Mouse (Mus musculus): ENCODE data around the gene Lrrc23.

Lrrc23 gene

DNA sequence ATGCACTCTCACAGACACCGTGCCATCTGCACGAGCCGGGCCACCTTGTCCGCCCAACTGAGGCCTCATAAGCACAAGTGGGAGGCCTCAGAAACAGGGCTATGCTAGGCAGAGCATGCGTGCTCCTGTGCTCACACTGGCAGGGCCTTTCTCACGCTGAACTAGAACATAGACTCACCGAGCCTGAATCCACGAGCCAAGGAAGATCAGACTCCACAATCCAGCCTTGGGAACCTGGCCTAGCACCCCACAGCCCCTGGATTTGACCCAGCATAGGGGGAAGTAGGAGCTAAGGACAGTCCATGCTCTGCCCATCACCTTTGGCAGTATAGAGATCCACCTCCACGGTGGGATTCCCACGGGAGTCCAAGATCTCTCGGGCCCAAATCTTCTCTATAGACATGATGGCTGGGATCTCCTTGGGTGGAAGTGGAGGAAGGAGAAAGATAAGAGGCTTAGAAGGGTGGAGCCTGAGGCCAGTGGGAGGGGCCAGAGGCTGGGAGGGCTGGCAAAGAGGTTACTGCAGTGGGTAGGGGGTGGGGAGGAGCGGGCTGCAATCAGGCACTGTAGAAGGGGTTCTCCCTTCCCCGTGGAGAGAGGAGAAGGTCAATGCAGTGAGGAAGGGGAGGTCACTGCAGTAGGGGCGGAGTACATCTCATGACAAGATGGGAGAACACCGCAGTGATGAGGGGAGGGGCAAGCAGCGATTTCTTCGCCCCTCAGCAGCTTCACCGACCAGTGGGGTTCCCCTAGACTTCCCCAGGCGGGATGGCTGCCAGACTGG is 11.4 kb downstream of the Lrrc23 start:
- DNase-seq (ENCODE audit: low spot score) = peak; percentile 46

DNA sequence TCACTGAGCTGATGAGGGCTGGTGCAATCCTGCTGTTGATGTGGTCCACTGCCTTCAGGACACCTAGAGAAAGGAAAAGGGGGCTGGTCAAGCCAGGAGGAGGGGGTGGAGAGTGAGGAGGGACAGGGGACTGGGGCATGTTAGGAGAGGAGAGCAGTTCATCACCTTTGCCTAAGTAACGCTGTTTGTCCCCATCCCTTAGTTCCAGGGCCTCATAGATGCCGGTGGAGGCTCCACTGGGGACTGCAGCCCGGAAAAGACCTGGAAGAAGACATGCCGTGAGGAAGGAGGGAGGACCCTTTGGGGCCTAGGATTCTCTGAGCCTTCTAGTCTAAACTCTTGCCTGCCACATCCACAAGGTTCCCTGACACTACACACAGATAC is 12.0 kb downstream of the Lrrc23 start:
- no peak for DNase-seq (ENCODE audit: low spot score)

DNA sequence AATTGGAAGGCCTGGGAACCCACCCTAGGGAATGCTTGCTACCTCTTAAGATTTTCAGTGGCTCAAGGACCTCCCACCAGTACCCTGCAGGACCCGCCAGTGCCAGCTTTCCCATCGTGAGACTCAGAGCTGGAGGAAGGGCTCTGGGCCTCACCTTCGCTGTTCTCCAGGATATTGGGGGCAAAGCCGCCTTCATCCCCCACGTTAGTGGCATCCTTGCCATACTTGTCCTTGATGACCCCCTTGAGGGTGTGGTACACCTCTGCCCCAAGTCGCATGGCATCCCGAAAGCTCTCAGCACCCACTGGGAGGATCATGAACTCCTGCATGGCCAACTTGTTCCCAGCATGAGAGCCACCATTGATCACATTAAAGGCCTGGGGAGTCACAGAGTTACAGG is 13.6 kb downstream of the Lrrc23 start:
- no peak for DNase-seq (ENCODE audit: low spot score)

DNA sequence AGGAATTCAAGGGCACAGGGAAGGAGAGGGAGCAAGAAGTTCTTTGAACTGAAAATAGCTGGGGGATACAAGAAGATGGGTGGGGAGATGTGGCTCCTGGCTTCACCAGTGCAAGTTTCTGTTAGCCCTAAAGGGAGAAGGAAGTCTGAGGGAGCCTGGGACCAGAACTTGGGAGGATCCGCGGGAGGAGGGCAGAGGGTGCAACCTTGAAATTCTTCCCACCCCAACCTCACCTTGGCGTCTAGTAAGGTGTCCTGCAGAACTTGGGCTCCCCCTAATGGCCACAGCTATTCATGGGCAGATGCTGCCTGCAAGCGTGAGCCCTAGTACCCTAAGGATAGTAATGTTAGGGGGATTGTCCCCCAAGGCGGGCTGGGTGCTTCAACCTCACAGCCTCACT is 20.3 kb downstream of the Lrrc23 start:
- DNase-seq (ENCODE audit: low spot score) = peak; percentile 91

DNA sequence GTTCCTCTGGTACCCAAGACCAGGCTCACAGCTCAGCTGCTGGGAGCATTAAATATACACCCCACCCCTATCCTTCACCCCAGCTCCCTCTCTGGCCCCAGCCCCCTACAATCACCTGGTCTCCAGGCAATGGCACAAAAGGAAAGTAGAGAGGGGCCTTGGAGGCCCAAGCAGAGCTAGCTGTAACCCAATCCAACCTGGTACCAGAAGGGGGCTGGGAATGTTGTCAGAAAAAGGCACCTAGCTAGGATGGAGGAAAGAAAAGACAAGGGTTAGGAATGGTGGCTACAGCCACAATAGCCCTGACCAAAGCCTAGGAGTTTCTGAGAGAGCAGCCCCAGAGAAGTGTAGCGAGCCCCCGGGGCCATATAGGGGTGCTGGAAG is 20.7 kb downstream of the Lrrc23 start:
- DNase-seq (ENCODE audit: low spot score) = no peak

DNA sequence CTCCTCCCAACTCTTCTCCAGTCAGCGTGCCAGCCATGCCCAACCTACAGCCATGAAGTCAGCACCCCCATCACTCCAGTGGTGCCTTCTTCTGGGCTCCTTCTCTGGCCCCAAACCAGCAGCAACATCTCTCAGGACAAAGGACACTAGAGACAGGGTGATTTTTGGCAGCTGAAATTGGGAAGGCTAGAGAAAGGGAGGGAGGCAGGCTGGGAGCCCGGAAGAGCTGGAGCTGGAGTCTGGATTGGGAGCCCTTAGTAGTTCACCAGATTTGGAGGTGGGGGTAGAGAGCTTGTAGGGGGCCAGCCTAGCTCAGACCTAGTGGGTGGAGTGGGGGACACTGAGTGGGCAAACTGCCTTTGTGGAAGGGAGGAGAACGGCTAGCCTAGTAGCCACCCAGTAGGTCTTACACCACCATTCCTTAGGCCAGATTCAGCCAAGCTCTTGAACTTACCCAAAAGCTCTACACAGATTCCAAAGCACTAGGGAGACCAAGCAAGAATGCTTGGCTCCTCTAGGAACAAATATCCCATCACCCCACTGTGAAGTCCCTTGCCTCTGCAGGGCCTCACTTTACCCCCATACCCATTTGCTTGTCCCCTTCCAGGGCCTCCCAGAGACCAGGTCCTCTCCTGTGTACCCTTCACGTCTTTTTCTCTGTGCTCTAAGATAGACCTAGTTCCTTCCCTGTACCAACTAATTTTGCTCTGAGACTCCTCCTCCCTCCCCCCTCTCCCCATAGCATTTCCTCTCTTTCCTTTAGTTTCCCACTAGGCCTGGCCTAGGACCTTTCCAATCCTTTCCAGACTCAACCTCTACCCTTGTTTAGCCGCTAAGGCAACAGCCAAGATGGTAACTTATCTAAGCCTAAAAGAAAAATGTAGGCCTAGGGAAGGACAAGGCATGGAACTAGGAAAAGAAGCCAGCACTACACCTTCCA is 21.3 kb downstream of the Lrrc23 start:
- peak; percentile 75 for DNase-seq (ENCODE audit: low spot score)

DNA sequence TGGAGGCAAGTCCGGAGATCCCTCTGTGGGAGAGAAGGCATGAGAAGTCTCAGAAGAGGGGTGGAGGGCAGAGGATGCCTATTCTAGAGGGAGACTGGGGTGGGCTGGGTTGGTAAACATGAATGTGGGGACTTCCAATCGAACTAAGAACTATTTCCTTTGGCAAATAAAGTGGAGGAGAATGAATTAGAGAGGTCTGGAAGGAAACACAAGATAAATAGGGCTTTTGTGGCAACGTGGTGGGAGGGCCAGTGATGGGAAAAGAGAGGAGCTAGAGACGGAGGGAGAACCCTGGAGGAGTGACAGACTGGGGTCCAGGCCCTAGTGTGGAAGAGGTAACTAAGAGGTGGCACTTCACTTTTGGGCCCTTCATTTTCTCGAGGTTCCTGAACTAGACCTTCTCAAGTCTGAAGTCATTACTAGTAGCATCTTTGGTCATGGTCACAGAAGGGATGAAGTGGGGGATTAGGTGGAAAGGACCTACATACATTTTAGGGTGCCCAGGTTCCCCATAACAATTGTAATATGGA is 22.1 kb downstream of the Lrrc23 start:
- peak; percentile 33 for DNase-seq (ENCODE audit: low spot score)

DNA sequence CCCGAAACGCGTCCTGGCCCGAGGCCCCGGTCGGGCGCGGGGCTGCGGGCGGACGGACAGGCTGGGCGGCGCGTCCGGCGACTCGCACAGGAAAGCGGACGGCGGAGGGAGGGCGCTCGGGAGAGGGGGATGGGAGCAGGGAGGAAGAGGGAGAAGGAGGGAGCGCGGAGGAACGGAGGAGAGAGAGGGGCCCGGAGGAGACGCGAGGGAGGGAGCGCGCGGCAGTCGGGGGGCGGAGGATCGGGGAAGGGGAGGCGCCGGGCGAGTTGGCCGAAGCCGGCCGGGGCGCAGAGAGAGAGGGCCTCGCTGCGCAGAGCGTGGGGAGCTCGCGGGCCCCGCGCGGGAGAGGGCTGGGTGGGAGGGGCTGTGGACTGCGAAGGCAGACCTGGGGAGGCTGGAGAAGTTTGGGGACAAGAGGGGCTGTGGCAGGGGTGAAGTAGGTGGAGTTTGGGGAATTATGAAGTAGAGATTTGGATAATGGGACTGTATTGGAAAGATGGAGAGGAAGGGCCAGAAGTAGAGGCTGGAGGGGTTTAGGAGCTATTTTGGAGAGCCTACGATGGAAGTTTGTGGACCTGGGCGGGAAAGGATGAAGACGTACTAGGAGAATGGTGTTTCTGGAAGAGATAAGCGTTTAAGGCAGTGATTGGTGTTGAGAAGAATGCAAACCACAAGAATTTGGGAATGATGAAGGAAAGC is 22.7 kb downstream of the Lrrc23 start:
- peak; percentile 80 for DNase-seq (ENCODE audit: low spot score)

DNA sequence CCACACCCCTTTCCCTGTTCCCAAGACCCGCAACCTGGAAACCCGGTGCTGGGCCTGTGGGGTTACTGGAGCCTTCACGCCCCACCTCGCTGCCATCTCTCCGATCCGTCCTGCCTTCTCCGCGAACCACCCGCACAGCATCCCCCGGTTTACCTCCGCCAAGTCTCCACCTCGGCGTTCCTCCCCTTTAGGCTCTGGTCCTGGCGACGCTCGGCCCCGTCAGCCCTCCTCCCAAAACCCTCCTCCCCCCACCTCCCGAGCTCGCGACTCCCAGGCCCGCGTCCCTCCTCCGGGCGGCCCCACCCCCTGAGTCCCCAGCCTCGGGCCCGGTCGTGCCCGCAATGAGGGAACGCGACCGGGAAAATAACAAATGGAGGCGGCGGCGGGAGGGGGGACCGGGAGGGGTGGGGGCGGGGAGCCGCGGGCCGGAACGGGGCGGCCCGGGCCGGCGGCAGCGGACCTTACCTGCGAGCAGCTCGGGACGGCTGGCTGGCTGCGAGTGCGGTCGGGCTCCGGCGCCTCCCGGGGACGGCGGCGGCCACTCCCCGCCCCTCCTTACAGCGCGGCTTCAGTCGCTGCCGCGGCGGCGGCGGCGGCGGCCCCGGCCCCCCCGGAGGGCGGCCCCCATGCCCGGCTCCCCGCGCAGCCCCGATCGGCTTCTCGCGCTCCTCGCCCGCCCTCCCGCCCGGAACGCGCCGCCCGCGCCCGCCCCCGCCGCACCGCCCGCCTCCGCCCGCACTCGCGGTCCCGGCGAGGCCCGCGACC is 23.5 kb downstream of the Lrrc23 start, which contains the start of the genes Gm45234 and Atn1:
TSS of gene Gm45234 (minus strand) at position 191 of the 765 bp plus-strand sequence.
TSS of gene Atn1 (minus strand) at position 694 of the 765 bp plus-strand sequence.
- peak; percentile 78 for DNase-seq (ENCODE audit: low spot score)

DNA sequence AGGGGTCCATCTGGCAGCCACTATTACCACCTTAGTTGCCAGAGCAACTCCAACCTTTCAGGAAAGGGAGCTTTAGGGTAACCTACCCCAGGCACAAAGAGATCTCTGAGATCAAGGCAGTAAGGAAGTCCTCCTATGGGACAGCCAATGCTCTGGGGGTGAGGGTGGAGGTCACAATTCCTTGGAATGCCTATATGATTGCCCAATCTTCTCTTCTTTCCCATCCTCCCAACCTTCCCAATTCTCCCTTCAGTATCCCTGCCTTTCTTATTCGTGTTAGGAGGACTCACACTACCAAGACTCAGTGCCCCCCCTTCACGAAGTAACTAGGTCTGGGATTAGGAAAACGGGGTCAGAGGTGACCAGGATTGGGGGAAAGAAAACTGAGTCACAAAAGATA is 24.2 kb downstream of the Lrrc23 start:
- DNase-seq (ENCODE audit: low spot score) = no peak

DNA sequence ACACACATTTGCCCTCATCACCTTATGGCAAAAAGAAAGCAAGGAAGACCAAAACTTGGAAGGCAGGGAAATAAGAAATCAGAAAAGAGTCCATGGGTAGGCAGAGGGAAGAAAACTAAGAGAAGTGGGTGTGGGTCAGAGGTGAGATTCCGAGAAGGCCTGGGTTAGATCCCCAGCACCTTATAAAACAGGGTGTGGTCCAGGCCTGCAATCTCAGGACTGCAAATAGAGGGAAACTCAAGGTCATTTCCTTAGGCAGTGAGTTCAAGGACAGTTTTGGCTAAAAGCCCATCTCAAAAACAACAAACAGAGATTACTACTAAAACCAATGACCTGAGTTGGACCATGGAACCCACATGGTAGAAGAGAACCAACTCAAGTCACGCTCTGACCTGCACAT is 25.7 kb downstream of the Lrrc23 start:
- no peak for DNase-seq (ENCODE audit: low spot score)

DNA sequence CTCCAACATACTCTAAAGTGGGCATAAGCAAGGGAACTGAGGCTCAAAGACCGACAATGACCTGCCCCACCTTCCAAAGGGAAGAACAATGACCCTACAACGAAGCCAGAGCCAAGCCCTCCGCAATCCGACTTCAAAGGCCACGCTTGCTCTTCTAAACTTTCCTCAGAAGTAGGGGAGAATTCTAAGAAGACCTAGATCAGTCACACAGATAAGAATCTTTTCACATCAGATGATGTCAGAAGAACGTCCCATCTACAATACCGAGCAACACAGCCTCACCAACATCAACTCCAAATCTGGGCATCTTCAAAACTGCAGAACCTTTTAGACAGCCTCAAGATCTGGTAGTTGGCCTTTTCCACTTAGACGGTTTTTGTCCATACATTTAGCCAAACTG is 29.1 kb downstream of the Lrrc23 start:
- DNase-seq (ENCODE audit: low spot score) = no peak

DNA sequence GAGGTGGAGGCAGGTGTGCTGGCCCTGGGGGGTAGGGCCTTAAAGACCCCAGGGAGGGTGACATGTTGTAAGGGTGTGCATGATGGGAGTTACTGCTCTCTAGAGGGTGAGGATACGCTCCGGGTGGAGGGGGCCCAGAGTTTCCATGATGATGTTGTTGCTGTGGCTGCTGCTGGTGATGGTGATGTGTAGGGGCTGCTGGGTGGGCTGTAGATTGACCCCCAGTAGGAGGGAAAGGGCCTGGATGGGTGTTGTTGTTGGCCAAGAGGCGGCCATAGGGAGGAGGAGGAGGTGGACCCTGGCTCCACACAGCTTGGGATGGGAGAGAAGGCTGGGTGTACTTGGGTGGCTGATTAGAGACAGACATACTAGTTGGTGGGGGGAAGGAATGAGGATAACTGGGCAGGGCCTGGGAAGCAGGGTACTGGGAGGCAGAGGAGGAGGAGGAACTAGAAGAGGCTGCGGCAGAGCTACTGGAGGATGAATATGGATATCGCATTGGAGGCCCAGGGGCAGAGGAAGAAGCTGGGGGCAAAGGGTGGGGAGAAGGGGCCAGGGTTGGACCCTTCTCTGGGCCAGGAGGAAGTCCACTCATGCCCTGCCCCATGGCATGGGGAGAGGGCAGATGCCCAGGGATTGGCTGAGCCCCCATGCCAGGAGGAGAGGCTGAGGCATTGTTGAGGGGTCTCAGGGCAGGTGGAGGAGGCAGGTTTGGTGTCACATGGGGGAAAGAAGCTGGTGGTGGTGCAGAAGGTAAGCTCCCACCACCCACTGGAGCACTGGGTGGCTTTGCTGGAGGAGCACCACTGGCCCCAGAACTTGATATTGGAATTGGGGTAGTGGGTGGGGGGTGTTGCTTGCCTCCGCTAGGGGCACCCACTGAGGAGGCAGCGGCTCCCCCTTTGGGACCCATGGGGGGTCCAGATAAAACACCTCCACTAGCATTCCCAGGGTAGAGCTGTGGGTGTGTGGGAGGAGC is 32.6 kb downstream of the Lrrc23 start:
- no peak for DNase-seq (ENCODE audit: low spot score)

DNA sequence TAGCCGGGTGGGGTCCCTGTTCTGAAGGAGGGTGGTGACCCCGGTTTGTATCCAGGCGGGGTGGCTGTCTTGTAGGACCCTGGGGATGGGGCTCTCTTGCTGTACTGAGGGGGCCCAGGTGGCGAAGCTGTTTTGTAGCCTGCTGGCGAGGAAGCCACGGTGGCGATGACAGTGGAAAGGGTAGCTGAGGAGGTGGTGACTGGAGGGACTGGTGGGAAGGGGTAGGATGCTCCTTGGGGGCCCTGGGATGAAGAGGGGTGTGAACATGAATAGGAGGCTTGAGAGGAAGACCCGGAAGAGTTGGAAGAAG is 33.3 kb downstream of the Lrrc23 start:
- peak; percentile 18 for DNase-seq (ENCODE audit: low spot score)

DNA sequence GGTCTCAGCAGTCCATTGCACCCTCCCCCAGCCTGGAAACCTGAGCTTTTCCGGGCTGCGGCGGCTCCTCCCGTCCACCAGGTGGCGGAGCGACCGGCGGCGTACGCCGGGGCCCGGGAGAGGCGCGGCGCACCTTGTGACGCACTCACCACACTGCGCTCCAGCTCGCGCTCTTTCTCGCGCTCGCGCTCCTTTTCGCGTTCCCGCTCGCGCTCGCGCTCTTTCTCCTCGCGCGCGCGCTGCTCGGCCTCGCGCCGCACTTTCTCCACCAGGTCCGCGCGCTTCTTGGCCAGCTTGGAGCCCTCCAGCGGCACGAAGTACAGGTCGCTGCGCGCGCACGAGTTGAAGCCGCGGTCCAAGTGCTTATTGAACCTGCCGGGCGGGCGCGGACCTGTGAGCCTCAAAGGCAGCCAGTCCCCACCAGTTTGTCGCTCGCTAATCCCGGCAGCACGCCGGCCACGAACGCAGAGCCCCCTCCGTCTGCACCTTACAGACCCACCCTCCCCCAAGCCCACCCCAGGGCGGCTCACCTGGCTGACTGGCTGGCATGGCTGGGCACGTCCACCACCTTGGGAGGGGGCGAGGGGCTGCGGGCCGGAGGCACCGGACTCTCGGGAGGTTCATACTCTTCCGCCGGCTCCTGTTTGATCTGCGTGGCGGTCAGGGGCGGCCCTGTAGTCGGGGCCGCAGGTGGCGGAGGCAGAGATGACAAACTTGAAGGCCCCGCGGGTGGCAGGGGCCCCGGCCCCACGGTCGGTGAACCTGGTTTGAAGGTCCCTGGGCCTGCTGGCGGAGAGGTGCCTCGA is 33.8 kb downstream of the Lrrc23 start:
- DNase-seq (ENCODE audit: low spot score) = peak; percentile 96

DNA sequence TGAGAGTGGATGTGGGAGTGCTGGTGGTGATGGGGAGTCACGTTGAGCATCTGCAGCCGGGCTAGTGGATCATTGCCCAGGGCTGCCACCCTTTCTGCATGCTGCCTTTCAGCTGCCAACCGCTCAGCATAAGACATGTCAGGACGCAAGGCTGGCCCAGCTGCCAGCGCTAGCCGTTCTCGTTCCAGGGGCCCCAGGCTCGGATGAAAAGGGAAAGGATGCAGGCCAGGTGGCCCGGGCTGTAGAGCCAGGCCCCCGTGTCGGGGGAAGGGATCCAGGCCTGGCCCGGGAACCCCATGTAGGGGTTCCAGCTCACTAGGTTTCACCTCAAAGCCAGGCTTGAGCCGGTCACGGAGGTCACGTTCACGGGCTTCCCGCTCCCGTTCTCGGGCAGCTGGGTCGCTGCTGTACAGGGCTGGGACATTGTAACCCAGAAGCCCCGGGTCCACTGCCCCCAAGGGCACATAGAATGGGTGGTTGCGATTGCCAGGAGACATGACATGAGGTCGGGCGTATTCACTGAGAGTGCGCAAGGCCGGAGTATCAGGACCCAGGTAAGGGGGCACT is 34.7 kb downstream of the Lrrc23 start:
- no peak for DNase-seq (ENCODE audit: low spot score)

DNA sequence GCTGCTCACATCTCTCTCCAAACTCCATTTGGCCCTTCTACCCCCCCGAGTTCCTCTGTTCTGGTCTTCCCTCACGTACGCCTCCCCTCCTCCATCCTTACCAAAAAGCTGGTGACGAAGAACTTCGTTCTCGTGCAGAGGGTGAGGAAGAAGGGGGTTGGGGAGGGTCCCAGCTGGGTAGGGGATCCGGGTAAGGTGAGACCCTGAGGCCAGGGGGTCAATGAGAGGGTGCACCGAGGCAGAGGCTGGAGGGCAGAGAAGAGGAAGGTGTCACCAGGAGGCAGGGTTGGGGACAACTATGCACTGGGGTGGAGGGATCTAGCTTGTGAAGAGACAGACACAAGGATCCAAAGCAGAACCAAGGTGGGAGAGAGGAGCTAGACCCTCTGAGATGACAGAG is 35.9 kb downstream of the Lrrc23 start:
- no peak for DNase-seq (ENCODE audit: low spot score)

DNA sequence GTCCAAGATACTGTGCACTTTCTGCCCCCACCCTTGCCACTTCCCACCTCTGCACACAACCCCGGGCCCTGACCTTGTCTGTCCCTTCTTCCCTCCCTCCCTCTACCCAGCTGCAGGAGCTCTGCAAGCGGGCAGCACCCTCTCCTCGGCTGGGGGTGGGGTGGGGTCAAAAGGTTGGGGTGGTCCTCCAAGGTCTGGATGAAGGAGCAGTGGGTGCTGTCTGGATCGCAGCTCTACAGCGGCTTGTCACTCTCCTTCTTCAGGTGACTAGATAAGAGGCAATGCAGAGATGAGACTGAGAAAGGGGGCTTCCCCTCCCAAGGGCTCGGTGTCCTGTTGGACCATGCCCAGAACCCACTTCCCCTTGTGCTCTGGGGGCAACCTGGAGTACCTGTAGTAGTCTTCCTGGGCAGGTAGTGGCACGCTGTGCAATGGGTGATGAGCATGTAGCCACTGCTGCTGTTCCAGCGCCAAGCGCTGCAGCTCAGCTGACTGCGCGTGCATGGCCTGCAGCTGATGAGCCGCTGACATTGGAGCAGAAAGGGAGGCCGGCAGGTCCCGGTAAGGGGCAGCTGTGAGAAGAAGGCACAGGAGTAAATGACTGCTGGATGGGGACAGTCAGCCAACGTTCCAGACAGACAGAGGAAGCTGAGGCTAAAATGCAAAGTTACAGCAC is 36.5 kb downstream of the Lrrc23 start:
- no peak for DNase-seq (ENCODE audit: low spot score)

DNA sequence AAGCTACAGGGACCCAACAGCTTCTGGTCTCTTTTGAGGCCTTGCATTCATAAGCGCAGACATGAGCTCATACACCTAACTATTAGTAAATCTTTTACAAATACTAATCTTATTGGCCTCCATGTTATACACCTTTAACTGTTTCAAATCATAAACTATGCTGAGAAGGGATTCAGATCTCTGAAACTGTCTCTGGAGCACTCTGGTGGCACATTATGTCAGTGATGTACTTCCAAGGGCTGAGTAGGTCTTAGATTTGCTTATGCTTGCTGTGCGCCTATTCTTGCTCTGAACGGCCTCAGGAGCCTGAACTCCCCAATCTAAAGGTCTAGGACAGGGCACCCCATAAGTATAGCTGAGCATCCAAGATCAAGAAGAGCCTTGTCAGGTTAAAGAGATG is 37.7 kb downstream of the Lrrc23 start:
- no peak for DNase-seq (ENCODE audit: low spot score)

All from embryo, embryonic 10.5 days (tissue).